Mouse (Mus musculus) bone marrow, adult 2 months (tissue): Measurements from ENCODE around the gene Abhd10.

Source experiments
- CTCF ChIP-seq: fragments of 200-500 bp; IDR thresholded peaks from 2 replicates; pipeline ENCODE4 v1.5.1; 2011; ENCODE audit warnings: low read length, control low read depth; ENCODE audit not compliant: control insufficient read depth, insufficient read depth
- POLR2A ChIP-seq: fragments of 200-500 bp; IDR thresholded peaks from 2 replicates; pipeline ENCODE4 v1.6.1; 2011; ENCODE audit warnings: low read depth, mild to moderate bottlenecking, control low read depth, low read length, borderline replicate concordance; ENCODE audit not compliant: control insufficient read depth

DNA sequence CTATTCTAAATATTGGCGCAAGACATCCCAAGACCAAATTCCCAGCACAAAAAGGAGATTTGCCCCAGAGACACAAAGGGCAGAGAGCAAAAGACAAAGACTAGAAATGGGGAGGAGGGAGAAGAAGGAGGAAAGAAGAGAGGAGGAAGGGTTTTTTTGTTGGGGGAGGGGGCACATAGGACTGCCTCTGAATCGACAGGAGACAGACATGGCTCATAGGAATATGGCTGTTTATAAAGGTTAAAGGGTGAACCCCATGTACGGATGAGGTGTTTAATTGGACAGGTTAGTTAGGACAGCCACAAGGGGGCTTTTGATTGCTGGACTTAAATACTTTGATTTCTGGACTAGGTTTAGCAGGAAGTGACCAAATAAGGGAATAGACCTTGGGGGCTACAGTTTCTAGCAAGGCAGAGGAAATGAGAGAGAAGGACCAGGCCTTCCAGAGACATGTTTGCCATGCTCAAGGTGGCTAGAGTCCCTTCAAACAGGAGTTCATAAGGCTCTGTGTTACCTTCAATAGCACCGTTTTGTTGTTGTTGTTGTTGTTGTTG lies 913 bp upstream of the Abhd10 start:
- no peak for TF ChIP-seq CTCF
- no peak for TF ChIP-seq POLR2A
